Mouse (Mus musculus) bone marrow, adult 2 months (tissue): ENCODE data around the gene Ndrg3. TPM values are rescaled to one million over a fixed set of nuclear protein-coding genes. Genes with fewer than 3 reads are reported as not detected.

Experiments
- H3K27ac ChIP-seq: fragments of 200-500 bp; 2 replicates; pipeline ENCODE4 v1.5.1; 2012; ENCODE audit warnings: low read depth, mild to moderate bottlenecking, control low read depth, inconsistent platforms, low read length; ENCODE audit not compliant: control insufficient read depth, poor library complexity, insufficient read depth
- H3K4me1 ChIP-seq: fragments of 200-500 bp; 2 replicates; pipeline ENCODE4 v1.6.1; 2011; ENCODE audit warnings: low read length; ENCODE audit not compliant: control insufficient read depth, insufficient read depth
- H3K4me3 ChIP-seq: fragments of 200-500 bp; replicated peaks from 2 replicates; pipeline ENCODE3; 2011; ENCODE audit warnings: mild to moderate bottlenecking, low read depth, low read length, control low read depth; ENCODE audit not compliant: control insufficient read depth
- CTCF ChIP-seq: fragments of 200-500 bp; IDR thresholded peaks from 2 replicates; pipeline ENCODE4 v1.5.1; 2011; ENCODE audit warnings: low read length, control low read depth; ENCODE audit not compliant: control insufficient read depth, insufficient read depth
- POLR2A ChIP-seq: fragments of 200-500 bp; IDR thresholded peaks from 2 replicates; pipeline ENCODE4 v1.6.1; 2011; ENCODE audit warnings: low read depth, mild to moderate bottlenecking, control low read depth, low read length, borderline replicate concordance; ENCODE audit not compliant: control insufficient read depth
- WGBS: fragments of 180-500 bp; shearing (Covaris S2); methylation state at CpG from one replicate; pipeline ENCODE4 v1.1.7; 2018; 5-methylcytosine and 5-hydroxymethylcytosine counted together
- polyA plus RNA-seq: library from polyadenylated mRNA; stranded (reverse); fragments of >200 nt; gene quantifications from 2 replicates; pipeline ENCODE4 v1.2.4, GENCODE M21; 2011; ENCODE audit warnings: low replicate concordance; ENCODE audit not compliant: missing spikeins, insufficient read depth, insufficient read length

Gene Ndrg3
- polyA plus RNA-seq = 11.3 and 17.1 TPM in 2 replicates

DNA sequence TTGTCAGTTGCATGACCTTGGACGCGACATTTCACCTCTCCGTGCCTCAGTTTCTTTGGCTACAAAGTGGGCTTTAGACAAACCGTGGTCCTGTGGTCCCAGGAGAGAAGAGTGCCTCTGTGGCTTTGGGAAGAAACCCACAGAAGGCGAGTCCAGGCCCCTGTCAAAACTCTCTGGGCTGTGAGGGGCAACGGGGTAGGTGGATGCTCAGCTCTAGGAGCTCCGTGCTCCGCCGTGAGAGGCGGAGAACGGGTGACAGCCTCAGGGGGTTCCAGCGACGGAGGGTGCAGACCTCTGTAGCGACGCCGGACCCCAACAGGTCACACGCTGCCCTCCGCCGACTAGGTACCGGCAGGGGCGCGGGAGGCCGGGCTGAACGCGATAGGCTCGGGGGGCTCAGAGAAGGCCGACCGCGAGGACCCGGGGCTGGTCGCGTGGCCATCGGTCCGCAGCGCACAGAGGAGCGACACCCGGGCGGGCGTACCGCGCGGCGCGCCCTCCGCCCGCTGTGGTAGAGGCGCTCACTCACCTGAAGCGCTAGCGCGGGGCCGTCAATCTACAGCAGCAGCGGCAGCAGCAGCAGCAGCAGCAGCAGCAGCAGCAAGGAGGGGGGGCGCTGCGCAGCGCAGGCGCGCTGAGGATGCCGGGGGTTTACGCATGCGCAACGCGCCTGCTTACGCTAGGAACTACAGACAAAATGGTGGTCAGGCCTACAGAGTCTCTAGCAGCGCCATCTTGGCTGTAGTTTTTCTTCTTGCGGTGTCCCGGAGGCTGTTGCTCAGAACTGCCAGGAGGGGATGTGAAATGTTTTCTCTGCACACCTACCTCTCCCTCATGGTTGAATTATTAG, at the start of gene Ndrg3:
TSS of gene Ndrg3 (minus strand) at position 587 of the 850 bp plus-strand sequence.
- WGBS = under 1% methylated on average over 66 of the region's 66 CpGs
- peak; percentile 50; the same call in 1 of the 2 replicates for TF ChIP-seq POLR2A
- TF ChIP-seq CTCF = peak; percentile 36; the same call in 1 of the 2 replicates
- Histone ChIP-seq H3K4me3 (peak within 1 kb of the TSS; percentile 85), H3K4me1 (no peaks in the 10 kb centered on the region), H3K27ac (peak within 1 kb of the TSS; percentile 44)

DNA sequence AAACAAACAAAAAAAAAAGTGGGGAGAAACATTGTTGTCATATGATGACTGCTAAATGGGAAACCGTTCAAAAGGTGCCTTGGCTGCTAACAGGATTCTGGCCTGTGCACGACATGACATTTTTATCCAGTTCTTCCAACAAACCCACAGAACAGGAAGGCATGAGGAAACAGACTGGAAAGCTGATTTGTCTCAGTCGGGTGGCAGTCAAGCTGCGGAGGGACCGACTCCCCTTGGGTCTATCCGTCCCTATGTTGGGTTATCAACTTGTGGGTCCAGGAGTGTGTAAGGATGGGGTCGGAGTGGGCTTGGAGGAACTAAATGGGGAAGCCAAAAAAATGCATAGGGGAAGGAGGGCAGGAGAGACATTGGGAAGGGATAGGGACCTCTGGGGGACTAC, 49.6 kb upstream of the Ndrg3 start:
- no peak overlapping the region for H3K4me3 ChIP-seq
- TF ChIP-seq CTCF (no peak), POLR2A (no peak)
- 60% methylated on average over 7 of the region's 7 CpGs for WGBS
- no peaks in the 10 kb centered on the region for H3K4me1 ChIP-seq
- no peak overlapping the region for H3K27ac ChIP-seq

DNA sequence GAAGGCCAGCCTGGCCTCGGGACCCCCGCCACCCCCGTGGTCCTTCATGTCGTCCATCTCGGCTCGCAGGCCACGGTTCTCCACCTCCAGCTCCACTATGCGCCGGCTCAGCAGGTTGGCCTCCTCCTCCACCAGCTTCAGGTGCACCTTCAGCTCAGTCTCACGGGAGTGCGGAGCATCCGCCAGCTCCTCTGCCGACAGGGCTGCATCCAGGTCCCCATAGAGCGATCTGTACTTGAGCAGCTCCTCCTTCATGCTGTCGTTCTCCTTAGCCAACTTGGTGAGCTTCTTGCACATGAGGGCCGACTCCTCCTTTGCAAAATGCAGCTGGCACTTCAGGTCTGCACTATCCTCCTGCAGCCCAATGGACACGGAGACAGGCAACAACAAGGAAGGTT, 48.8 kb upstream of the Ndrg3 start:
- H3K27ac ChIP-seq = no peak overlapping the region
- TF ChIP-seq CTCF (no peak), POLR2A (no peak)
- H3K4me1 ChIP-seq = no peaks in the 10 kb centered on the region
- WGBS = 89% methylated on average over 17 of the region's 17 CpGs
- H3K4me3 ChIP-seq = no peak overlapping the region

DNA sequence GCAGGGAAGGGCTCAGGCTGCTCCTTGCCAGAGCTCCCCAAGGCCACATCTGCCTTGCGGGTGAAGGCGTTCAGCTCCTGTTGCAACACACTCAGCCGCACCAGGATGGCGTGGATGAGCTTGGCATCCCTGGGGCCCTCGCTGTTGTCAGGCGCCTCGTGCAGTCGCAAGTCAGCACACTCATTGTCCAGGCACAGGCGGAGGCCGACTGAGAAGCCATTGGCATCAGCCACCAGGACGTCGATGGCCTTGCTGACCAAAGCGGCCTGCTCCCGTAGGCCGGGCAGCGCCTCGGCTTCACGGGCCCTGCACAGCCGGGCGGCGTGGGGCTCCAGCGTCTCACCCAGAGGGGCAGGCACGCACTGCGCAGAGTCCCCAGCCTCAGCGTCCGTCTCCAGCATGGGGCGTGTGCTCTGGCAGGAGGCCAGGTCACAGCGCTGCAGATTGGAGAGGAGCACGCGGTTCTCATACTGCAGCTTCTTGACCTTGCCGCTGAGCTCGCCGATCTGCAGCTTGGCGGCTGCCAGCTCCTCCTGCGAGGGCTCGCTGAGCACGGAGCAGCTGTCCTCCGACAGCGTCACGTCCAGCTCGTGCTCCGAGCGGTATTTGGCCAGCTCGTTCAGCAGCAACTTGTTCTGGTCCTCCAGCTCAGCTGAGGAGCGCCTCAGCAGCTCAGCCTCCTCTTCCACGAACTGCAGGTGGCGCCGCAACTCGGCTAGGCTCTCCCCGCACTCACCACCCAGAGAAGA, 48.2 kb upstream of the Ndrg3 start:
- 89% methylated on average over 50 of the region's 50 CpGs for WGBS
- TF ChIP-seq CTCF = no peak; the same call in 1 of the 2 replicates
- no peak for TF ChIP-seq POLR2A
- no peak overlapping the region for H3K4me3 ChIP-seq
- no peak overlapping the region for H3K27ac ChIP-seq
- H3K4me1 ChIP-seq = no peaks in the 10 kb centered on the region; the same call in 1 of the 2 replicates

DNA sequence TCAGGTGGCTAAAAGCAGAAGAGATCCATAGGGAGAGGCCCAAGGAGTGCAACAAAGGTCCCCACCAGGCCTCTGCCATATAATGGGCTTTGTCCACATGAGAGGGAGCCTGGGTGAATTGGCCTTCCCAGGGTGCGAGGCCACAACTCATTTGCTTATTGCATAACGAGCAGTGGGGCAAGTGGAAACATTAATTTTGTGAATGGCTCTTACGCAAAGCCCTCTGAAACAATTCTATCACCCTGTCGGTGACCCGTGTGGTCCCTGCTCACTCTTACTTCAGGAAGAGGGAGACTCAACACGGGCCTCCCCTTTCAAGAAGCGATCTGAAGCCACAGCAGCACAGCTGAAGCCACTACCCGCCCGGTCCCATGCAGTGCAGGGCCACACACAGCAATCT, 45.4 kb upstream of the Ndrg3 start:
- TF ChIP-seq POLR2A (no peak), CTCF (no peak)
- 35% methylated on average over 9 of the region's 9 CpGs for WGBS
- Histone ChIP-seq H3K4me1 (no peaks in the 10 kb centered on the region; the same call in 1 of the 2 replicates), H3K4me3 (no peak overlapping the region), H3K27ac (no peak overlapping the region)

DNA sequence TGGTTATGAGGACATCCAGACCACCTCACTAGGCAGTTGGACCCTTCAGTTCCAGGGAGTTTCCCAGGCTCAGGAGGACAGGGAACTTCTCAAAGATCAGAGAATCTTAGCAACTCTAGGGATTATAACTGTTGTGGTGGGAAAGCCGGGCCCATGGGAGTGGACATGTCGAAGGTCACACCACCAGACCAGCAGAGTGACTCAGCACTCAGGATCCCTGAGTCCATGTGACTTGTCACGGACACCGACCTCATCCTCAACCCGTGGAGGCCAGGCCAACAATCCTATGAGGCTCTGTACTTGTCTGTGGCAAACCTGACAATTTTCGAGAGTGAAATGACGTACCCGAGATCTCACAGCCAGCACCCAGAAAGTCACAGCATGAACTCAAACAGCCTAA, 44.5 kb upstream of the Ndrg3 start:
- no peak overlapping the region for H3K4me3 ChIP-seq
- 81% methylated on average over 8 of the region's 8 CpGs for WGBS
- H3K27ac ChIP-seq = no peak overlapping the region
- H3K4me1 ChIP-seq = no peaks in the 10 kb centered on the region; the same call in 1 of the 2 replicates
- TF ChIP-seq POLR2A (no peak), CTCF (no peak)

DNA sequence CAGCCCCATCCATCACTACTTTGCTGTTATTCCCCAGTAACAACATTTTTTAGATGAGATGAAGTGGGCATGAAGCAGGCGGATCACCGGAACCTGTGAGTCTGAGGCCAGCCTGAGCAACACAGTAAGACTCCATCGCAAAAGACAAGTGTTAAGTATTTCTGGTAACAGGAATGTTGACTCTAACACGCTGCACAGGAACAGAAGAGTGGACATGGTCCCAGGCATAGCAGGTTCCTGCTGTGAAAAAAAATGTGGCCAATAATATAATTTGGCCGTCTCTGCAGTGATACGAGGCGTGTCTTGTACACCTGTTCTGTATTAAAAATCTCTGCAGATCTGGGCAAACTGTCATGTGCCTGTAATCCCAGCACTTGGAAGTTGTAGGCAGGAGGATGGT, 43.5 kb upstream of the Ndrg3 start:
- Histone ChIP-seq H3K4me1 (no peaks in the 10 kb centered on the region; the same call in 1 of the 2 replicates), H3K4me3 (no peak overlapping the region), H3K27ac (no peak overlapping the region)
- TF ChIP-seq POLR2A (no peak), CTCF (no peak)
- WGBS = 90% methylated on average over 7 of the region's 7 CpGs

DNA sequence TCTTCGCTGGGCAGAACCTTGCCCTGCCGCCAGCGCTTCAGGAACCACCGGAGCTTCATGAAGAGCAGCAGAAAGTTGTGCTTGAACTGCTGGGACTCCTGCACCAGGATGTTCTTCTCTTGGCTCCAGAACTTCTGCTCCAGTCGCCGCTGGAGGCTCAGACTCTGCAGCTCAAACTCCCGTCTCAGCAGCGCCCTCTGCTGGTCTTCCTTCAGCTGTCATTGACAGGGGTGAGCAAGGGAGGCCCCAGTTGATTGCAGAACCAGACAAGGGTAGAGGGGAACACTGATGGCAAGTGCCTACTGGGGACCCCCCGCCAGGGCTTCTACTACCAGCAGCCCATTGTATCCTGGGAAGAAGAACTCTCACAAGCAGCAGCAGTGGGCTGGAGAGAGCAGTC, 38.9 kb upstream of the Ndrg3 start:
- Histone ChIP-seq H3K4me1 (no peaks in the 10 kb centered on the region; the same call in 1 of the 2 replicates), H3K27ac (no peak overlapping the region), H3K4me3 (no peak overlapping the region)
- 37% methylated on average over 9 of the region's 9 CpGs for WGBS
- peak; percentile 91 for TF ChIP-seq CTCF
- no peak for TF ChIP-seq POLR2A
